Mouse (Mus musculus) hindbrain, embryonic 14.5 days (tissue): ENCODE data around the gene Mllt3. TPM values are rescaled to one million over a fixed set of nuclear protein-coding genes. Genes with fewer than 3 reads are reported as not detected.

Source experiments
- ATAC-seq: fragments of 200-750 bp; cut with Nextera tagmentation; 2 replicates; pipeline ENCODE4 v1.8.0; 2017; ENCODE audit warnings: moderate number of reproducible peaks, mild to moderate bottlenecking, moderate TSS enrichment, moderate library complexity; ENCODE audit not compliant: low FRiP score
- DNase-seq: peaks from one replicate; pipeline ENCODE4 v3.0.0-alpha.2; 2015; ENCODE audit warnings: low spot score
- H3K27ac ChIP-seq: fragments of 300-500 bp; sonication (generic); 2 replicates; pipeline ENCODE4 v1.5.1; 2014; ENCODE audit warnings: mild to moderate bottlenecking, moderate library complexity
- H3K27me3 ChIP-seq: fragments of 300-500 bp; sonication (generic); 2 replicates; pipeline ENCODE4 v1.6.1; 2014; ENCODE audit warnings: mild to moderate bottlenecking, low read length, mixed read lengths; ENCODE audit not compliant: control insufficient read depth, insufficient read depth
- H3K36me3 ChIP-seq: fragments of 300-500 bp; sonication (generic); replicated peaks from 2 replicates; pipeline ENCODE4 v1.6.1; 2014; ENCODE audit not compliant: control insufficient read depth, insufficient read depth
- H3K4me1 ChIP-seq: fragments of 300-500 bp; sonication (generic); replicated peaks from 2 replicates; pipeline ENCODE4 v1.6.1; 2014; ENCODE audit warnings: antibody characterized with exemption, low read length, mixed read lengths; ENCODE audit not compliant: control insufficient read depth, insufficient read depth
- H3K4me2 ChIP-seq: fragments of 300-500 bp; sonication (generic); replicated peaks from 2 replicates; pipeline ENCODE4 v1.6.1; 2014; ENCODE audit warnings: mild to moderate bottlenecking, moderate library complexity
- H3K4me3 ChIP-seq: fragments of 300-500 bp; sonication (generic); replicated peaks from 2 replicates; pipeline ENCODE4 v1.5.1; 2014; ENCODE audit warnings: mild to moderate bottlenecking, low read length
- H3K9ac ChIP-seq: fragments of 300-500 bp; sonication (generic); 2 replicates; pipeline ENCODE4 v1.6.1; 2014
- H3K9me3 ChIP-seq: fragments of 300-500 bp; sonication (generic); 2 replicates; pipeline ENCODE4 v1.6.1; 2016; ENCODE audit warnings: low read length; ENCODE audit not compliant: control insufficient read depth
- WGBS: fragments of 180-500 bp; shearing (Covaris S2); extraction: QIAGEN DNeasy Blood & Tissue Kit; methylation state at CpG from one replicate; pipeline ENCODE4 v1.1.7; 2014; 5-methylcytosine and 5-hydroxymethylcytosine counted together
- polyA plus RNA-seq: library from polyadenylated mRNA; unstranded; fragments of >200 nt; fragmentation: Nextera tagmentation; extraction: Ambion mirVana; gene quantifications from 2 replicates; pipeline ENCODE4 v1.2.1, GENCODE M21; 2014

Gene Mllt3
- polyA plus RNA-seq, 1 experiment from 2014 or later: 72.9 TPM

GRCm38 (mm10) chr4:87775721-87776120 is 257.4 kb downstream of the Mllt3 start:
- H3K27ac ChIP-seq: no peak overlapping the region
- peaks cover 34% of the 10 kb centered on the region for H3K36me3 ChIP-seq
- no peak for ATAC-seq
- WGBS: 86% methylated on average over 2 of the region's 2 CpGs
- H3K4me2 ChIP-seq: no peak overlapping the region
- no peaks in the 10 kb centered on the region for H3K4me1 ChIP-seq
- H3K27me3 ChIP-seq: no peaks in the 10 kb centered on the region
- H3K9me3 ChIP-seq: no peaks in the 10 kb centered on the region
- H3K4me3 ChIP-seq: no peak overlapping the region
- no peak for DNase-seq
- no peak overlapping the region for H3K9ac ChIP-seq

DNA sequence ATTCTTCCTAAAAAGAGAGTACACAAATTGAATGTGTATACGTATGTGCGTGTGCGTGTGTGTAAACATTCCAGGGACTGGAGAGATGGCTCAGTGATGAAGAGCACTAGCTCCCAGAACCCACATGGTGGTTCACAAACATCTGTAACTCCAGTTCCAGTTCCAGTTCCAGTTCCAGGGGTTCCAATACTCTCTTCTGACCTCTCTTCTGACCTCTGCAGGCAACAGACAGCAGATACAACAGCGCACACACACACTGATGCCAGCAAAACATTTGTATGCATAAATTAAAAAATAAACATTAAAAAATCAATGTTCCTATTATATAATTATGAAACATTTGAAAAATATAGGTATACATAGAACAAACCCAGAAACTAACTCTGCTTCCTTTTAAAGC is 258.6 kb downstream of the Mllt3 start:
- Histone ChIP-seq H3K9me3 (no peaks in the 10 kb centered on the region), H3K27ac (no peak overlapping the region), H3K4me1 (no peaks in the 10 kb centered on the region), H3K4me3 (no peak overlapping the region), H3K9ac (no peak overlapping the region), H3K4me2 (no peak overlapping the region), H3K36me3 (peaks cover 33% of the 10 kb centered on the region), H3K27me3 (no peaks in the 10 kb centered on the region)
- ATAC-seq (no peak), DNase-seq (no peak)
- WGBS: 91% methylated on average over 4 of the region's 4 CpGs

GRCm38 (mm10) chr4:87767711-87768561 is 265.2 kb downstream of the Mllt3 start:
- ATAC-seq (peak; percentile 57; the same call in 1 of the 2 replicates), DNase-seq (peak; percentile 42)
- H3K9ac ChIP-seq: no peak overlapping the region
- no peaks in the 10 kb centered on the region for H3K9me3 ChIP-seq
- WGBS: 37% methylated on average over 11 of the region's 11 CpGs
- no peak overlapping the region for H3K4me2 ChIP-seq
- H3K36me3 ChIP-seq: peaks cover 7% of the 10 kb centered on the region
- no peaks in the 10 kb centered on the region for H3K27me3 ChIP-seq
- no peak overlapping the region for H3K27ac ChIP-seq
- H3K4me3 ChIP-seq: no peak overlapping the region
- no peaks in the 10 kb centered on the region for H3K4me1 ChIP-seq

DNA sequence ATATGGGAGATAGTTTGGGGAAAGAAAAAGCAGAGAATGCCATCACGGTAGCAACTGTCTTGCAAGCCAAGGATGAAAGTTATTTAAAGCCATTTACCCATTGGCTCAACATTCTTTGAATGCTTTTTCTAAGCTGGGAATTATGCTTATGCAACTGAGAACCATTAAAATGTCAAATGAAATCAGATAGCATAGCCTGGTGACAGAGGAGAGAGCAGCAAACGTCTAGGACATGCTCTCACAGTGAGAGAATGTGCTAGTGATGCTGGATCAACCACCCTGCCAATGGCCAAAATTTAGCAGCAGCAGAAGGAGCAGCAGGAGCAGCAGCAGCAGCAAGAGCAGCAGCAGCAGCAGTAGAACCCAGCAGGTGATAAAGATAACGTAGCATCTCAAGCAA is 267.4 kb downstream of the Mllt3 start:
- no peak overlapping the region for H3K9ac ChIP-seq

GRCm38 (mm10) chr4:87761075-87761474 is 272.1 kb downstream of the Mllt3 start:
- Histone ChIP-seq H3K36me3 (no peaks in the 10 kb centered on the region), H3K4me3 (no peak overlapping the region), H3K4me2 (no peak overlapping the region), H3K27ac (no peak overlapping the region), H3K9me3 (no peaks in the 10 kb centered on the region), H3K27me3 (no peaks in the 10 kb centered on the region), H3K9ac (no peak overlapping the region), H3K4me1 (no peaks in the 10 kb centered on the region)
- 78% methylated on average over 2 of the region's 2 CpGs for WGBS
- no peak for ATAC-seq
- DNase-seq: no peak

More for the DNA sequence above, 267.4 kb downstream of the Mllt3 start:
- ATAC-seq (no peak), DNase-seq (no peak)
- no peak overlapping the region for H3K27ac ChIP-seq
- H3K36me3 ChIP-seq: no peaks in the 10 kb centered on the region
- H3K4me1 ChIP-seq: no peaks in the 10 kb centered on the region
- H3K27me3 ChIP-seq: no peaks in the 10 kb centered on the region
- H3K4me3 ChIP-seq: no peak overlapping the region
- 64% methylated on average over 3 of the region's 3 CpGs for WGBS
- no peaks in the 10 kb centered on the region for H3K9me3 ChIP-seq
- H3K4me2 ChIP-seq: no peak overlapping the region

- no peak overlapping the region for H3K4me3 ChIP-seq
These were observed 272.9 kb downstream of the Mllt3 start for GRCm38 (mm10) chr4:87760297-87760696.

GRCm38 (mm10) chr4:87759625-87760024 is 273.5 kb downstream of the Mllt3 start:
- no peaks in the 10 kb centered on the region for H3K9me3 ChIP-seq
- H3K4me2 ChIP-seq: no peak overlapping the region
- 94% methylated on average over 2 of the region's 2 CpGs for WGBS
- no peaks in the 10 kb centered on the region for H3K36me3 ChIP-seq
- H3K27me3 ChIP-seq: no peaks in the 10 kb centered on the region
- no peak overlapping the region for H3K27ac ChIP-seq
- no peak for ATAC-seq
- DNase-seq: no peak
- no peak overlapping the region for H3K4me3 ChIP-seq
- no peak overlapping the region for H3K9ac ChIP-seq
- H3K4me1 ChIP-seq: no peaks in the 10 kb centered on the region

More at GRCm38 (mm10) chr4:87760297-87760696, 272.9 kb downstream of the Mllt3 start:
- Histone ChIP-seq H3K9ac (no peak overlapping the region), H3K9me3 (no peaks in the 10 kb centered on the region), H3K27me3 (no peaks in the 10 kb centered on the region), H3K4me1 (no peaks in the 10 kb centered on the region), H3K4me2 (no peak overlapping the region), H3K36me3 (no peaks in the 10 kb centered on the region), H3K27ac (no peak overlapping the region)
- ATAC-seq (no peak), DNase-seq (no peak)
- WGBS: 87% methylated on average over 1 of the region's 1 CpGs

DNA sequence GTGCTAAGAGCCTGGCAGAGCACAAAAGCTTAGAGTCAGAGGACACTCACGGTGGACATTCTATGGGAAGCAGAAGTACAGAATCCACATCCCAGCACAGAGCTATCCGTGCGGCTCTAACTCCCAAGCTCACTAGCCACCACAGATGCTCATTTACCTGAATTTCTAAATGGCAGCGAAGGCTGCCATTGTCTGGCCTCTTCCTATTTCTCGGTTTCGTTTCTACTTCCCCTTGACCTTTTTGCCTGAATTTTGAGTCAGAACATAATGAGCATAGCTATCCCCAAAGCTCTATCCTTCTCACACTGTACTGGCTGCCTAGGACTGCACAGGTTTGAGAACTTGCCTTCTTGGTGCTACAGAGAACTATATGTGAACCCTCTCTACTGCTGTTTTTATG is 274.1 kb downstream of the Mllt3 start:
- no peak overlapping the region for H3K9ac ChIP-seq
- WGBS: 92% methylated on average over 6 of the region's 6 CpGs
- no peak overlapping the region for H3K27ac ChIP-seq
- no peak overlapping the region for H3K4me3 ChIP-seq
- DNase-seq (no peak), ATAC-seq (no peak)
- no peaks in the 10 kb centered on the region for H3K36me3 ChIP-seq
- no peaks in the 10 kb centered on the region for H3K4me1 ChIP-seq
- H3K27me3 ChIP-seq: no peaks in the 10 kb centered on the region
- no peak overlapping the region for H3K4me2 ChIP-seq
- H3K9me3 ChIP-seq: no peaks in the 10 kb centered on the region

- Histone ChIP-seq H3K4me2 (no peak overlapping the region), H3K36me3 (no peaks in the 10 kb centered on the region), H3K27me3 (no peaks in the 10 kb centered on the region), H3K9me3 (no peaks in the 10 kb centered on the region), H3K9ac (no peak overlapping the region), H3K4me3 (no peak overlapping the region), H3K27ac (no peak overlapping the region), H3K4me1 (no peaks in the 10 kb centered on the region)
- WGBS: 91% methylated on average over 2 of the region's 2 CpGs
- no peak for DNase-seq
- ATAC-seq: no peak
These were observed 281.7 kb downstream of the Mllt3 start for GRCm38 (mm10) chr4:87751515-87751864.
